Mouse (Mus musculus) thymus, postnatal 0 days (tissue): Measurements from ENCODE around the gene Gm3676. TPM values are rescaled to one million over a fixed set of nuclear protein-coding genes. Genes with fewer than 3 reads are reported as not detected.
"Not testable (repeated sequence)": the region's sequence is repeated elsewhere in the genome, so short reads cannot be mapped to it uniquely, and the experiment has no call there.

ENCODE experiments used
- DNase-seq: peaks from one replicate; pipeline ENCODE4 v3.0.0-alpha.2; 2015; ENCODE audit warnings: low spot score
- polyA plus RNA-seq: library from polyadenylated mRNA; unstranded; fragments of >200 nt; fragmentation: Nextera tagmentation; extraction: Ambion mirVana; gene quantifications from 2 replicates; pipeline ENCODE4 v1.2.1, GENCODE M21; 2015

Gm3676 gene
- not detected in 2 replicates for polyA plus RNA-seq

- DNase-seq: not testable (repeated sequence)
Observed at GRCm38 (mm10) chr14:41646387-41646786, at the start of gene Gm3676. TSS of gene Gm3676 (minus strand) at chr14:41646487.

DNA sequence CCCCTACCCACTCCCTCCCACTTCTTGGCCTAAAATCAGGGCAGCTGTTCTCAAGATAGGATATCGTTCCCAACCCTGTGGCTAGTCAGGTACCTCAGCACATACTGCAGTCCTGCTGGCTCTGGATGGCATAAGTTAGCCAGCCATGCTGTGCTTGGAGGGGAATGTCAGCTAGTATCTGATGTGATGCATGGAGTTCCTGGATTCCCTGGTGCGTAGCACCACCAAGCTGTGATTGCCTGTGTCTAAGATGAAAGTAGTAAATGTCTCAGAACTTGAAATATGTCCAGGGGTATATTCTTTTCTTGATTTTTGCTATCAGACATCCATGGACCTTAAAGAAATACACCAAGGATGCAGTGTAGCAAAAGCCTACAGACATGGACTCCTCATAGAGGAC lies 1.9 kb upstream of the Gm3676 start:
- not testable (repeated sequence) for DNase-seq

GRCm38 (mm10) chr14:41630144-41630543 lies 16.1 kb downstream of the Gm3676 start:
- DNase-seq: not testable (repeated sequence)

- not testable (repeated sequence) for DNase-seq
Observed at GRCm38 (mm10) chr14:41624512-41624911, 21.8 kb downstream of the Gm3676 start, which contains the start of gene Gm3072. TSS of gene Gm3072 (minus strand) at chr14:41624612.

- not testable (repeated sequence) for DNase-seq
Observed at GRCm38 (mm10) chr14:41622535-41622934, 23.8 kb downstream of the Gm3676 start.

DNA sequence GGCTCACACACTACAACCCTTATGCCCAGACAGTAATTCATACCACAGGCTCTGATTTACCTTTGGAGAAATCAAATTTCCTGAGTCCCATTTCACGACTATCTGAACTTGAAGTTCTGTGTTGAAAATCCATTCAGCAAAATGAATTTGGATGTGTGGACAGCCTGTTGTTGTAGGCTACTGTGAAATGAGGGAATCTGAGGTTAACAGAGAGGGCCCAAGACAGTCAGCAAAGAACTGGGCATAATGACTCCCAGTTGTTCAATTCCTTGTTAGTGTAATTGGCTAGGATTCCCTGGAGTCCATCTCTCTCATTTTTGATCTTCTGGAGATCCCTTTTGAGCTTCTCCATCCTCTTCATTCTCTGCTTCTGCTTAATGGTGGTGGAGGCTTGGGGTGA lies 35.6 kb downstream of the Gm3676 start:
- DNase-seq: not testable (repeated sequence)

DNA sequence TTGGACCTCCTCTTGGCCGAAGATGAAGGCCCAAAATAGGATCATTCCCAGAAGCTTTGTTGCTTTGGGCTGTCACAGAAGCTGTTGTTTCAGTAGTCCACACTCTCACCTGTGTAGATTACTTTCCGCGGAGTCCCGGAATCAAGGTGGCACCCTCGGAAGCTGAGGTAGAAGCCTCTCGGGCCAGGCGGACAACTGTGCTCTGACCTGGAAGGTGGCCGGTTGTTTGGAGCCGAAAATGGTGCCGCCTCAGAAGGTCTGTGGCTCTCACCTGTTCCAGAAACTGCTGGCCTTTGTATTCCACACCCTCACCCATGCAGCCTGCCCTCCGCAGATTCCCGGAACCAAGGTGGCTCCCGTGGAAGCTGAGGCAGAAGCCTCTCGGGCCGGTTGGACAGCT lies 45.4 kb downstream of the Gm3676 start:
- not testable (repeated sequence) for DNase-seq

Other genes starting within 250 kb of the Gm3676 start
- not detected in 2 replicates for gene Gm6482, start 238.2 kb downstream of the Gm3676 start, polyA plus RNA-seq
- gene Gm7954, start 193.0 kb downstream of the Gm3676 start, polyA plus RNA-seq: not detected in 2 replicates
- not detected in 2 replicates for gene Gm3486, start 157.0 kb downstream of the Gm3676 start, polyA plus RNA-seq
- not detected in 2 replicates for gene Gm7970, start 90.9 kb downstream of the Gm3676 start, polyA plus RNA-seq
- not detected in 2 replicates for gene 1700049E17Rik2, start 73.3 kb downstream of the Gm3676 start, polyA plus RNA-seq
- not detected in 2 replicates for gene Gm3072, start 21.9 kb downstream of the Gm3676 start, polyA plus RNA-seq
- not detected in 2 replicates for gene Gm8068, start 55.4 kb upstream of the Gm3676 start, polyA plus RNA-seq
- not detected in 2 replicates for gene Gm7929, start 104.1 kb upstream of the Gm3676 start, polyA plus RNA-seq
- gene Gm47189, start 126.0 kb upstream of the Gm3676 start, polyA plus RNA-seq: not detected in 2 replicates